Mouse (Mus musculus): ENCODE results near the gene Olfr115.

DNA sequence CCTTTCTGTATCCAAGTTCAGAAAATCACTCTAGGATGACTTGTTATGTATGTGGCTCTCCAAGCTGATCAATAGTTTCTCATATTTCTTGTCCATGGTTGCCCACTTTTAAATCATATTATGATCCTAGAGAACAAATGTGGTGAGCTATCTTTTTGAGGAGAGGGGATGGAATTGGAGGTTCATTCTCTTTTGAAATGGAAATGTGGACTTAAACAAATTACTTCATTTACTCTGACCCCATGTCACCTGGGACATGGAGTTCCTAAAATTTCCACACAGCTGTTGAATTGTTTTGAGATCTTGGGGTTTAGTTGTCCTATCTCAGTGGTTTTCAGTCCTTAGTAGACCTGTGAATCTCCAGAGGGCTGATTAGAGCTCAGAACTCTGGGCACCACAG lies 49.3 kb downstream of the Olfr115 start, which contains the start of gene Olfr113:
- no peak for TF ChIP-seq CTCF (IDR thresholded peaks at IDR 0.05; ENCODE audit: extremely low read depth, insufficient read depth, low read length)
- TF ChIP-seq POLR2A (IDR thresholded peaks at IDR 0.05; ENCODE audit: extremely low read depth, insufficient read depth, low read length), result no peak

Data from cortical plate, adult 2 months (tissue).